Mouse (Mus musculus) embryonic facial prominence, embryonic 10.5 days (tissue): ENCODE results near the gene Ly6g6f. TPM values are rescaled to one million over a fixed set of nuclear protein-coding genes. Genes with fewer than 3 reads are reported as not detected.
"Not testable (repeated sequence)": the region's sequence is repeated elsewhere in the genome, so short reads cannot be mapped to it uniquely, and the experiment has no call there.

Source experiments
- DNase-seq: peaks from one replicate; pipeline ENCODE4 v3.0.0-alpha.2; 2017; ENCODE audit warnings: low spot score
- H3K27ac ChIP-seq: fragments of 300-500 bp; sonication (generic); replicated peaks from 2 replicates; pipeline ENCODE4 v1.5.1; 2016; ENCODE audit warnings: mild to moderate bottlenecking
- H3K27me3 ChIP-seq: fragments of 300-500 bp; sonication (generic); replicated peaks from 2 replicates; pipeline ENCODE4 v1.6.1; 2016; ENCODE audit warnings: low read depth, mild to moderate bottlenecking; ENCODE audit not compliant: poor library complexity, severe bottlenecking
- H3K36me3 ChIP-seq: fragments of 300-500 bp; sonication (generic); replicated peaks from 2 replicates; pipeline ENCODE4 v1.6.1; 2016; ENCODE audit warnings: mild to moderate bottlenecking, moderate library complexity
- H3K4me1 ChIP-seq: fragments of 300-500 bp; sonication (generic); 2 replicates; pipeline ENCODE4 v1.6.1; 2016
- H3K4me3 ChIP-seq: fragments of 300-500 bp; sonication (generic); 2 replicates; pipeline ENCODE4 v1.5.1; 2016; ENCODE audit warnings: mild to moderate bottlenecking, moderate library complexity
- H3K9me3 ChIP-seq: fragments of 300-500 bp; sonication (generic); 2 replicates; pipeline ENCODE4 v1.6.1; 2016; ENCODE audit warnings: mild to moderate bottlenecking
- WGBS: fragments of 180-500 bp; shearing (Covaris S2); methylation state at CpG from one replicate; pipeline ENCODE4 v1.1.7; 2016; 5-methylcytosine and 5-hydroxymethylcytosine counted together
- polyA plus RNA-seq: library from polyadenylated mRNA; unstranded; fragments of >200 nt; fragmentation: Nextera tagmentation; extraction: Ambion mirVana; gene quantifications from 2 replicates; pipeline ENCODE4 v1.2.1, GENCODE M21; 2016

Ly6g6f gene
- polyA plus RNA-seq, 1 experiment from 2014 or later, result 0.51 TPM

DNA sequence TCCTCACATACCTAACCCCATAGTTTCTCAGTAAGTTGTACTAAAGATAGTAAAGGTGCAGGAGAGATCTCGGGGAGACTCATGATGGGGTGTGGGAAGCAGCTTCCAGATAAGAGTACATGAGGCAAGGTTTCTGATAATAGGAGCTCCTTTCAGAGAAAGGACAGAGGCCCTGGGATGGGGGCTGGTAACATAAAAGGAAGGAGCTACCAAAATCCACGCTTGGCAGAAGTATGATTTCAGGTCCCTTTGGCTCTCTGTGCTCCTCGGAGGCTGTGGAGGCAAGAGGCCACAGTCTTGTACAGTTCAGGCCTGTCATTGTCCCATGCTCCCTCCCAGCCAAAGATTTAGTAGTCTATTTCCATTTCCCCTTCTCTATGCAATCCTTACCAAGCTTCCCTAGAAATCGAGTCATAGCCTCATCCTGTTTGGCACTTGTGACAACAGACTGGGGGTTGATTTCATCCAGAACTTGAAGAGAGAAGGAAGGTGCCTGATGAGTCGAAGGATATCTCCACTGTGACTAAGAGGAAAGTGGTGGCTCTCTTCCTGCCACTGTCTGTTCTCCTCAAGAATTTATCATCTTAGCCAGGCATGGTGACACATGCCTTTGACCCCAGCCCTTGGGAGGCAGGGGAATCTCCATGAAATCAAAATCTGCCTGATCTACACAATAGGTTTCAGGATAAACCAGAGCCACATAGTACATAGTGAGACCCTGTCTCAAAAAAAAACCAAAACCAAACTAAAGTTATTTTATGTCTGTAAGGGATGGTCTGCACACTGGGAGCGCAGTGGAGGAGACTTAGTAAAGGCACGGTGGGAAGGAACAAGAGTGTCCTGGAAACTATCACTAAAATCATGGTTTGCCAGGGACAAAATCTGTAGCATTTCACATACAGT is 40.3 kb downstream of the Ly6g6f start:
- peaks cover 7% of the 10 kb centered on the region; the same call in 1 of the 2 replicates for H3K27me3 ChIP-seq
- H3K9me3 ChIP-seq, result no peaks in the 10 kb centered on the region
- peak overlapping the region; percentile 96 for H3K27ac ChIP-seq
- 88% methylated on average over 7 of the region's 7 CpGs for WGBS
- DNase-seq, result no peak
- no peaks in the 10 kb centered on the region for H3K36me3 ChIP-seq
- H3K4me3 ChIP-seq, result peak overlapping the region; percentile 74
- H3K4me1 ChIP-seq, result peaks cover 55% of the 10 kb centered on the region

DNA sequence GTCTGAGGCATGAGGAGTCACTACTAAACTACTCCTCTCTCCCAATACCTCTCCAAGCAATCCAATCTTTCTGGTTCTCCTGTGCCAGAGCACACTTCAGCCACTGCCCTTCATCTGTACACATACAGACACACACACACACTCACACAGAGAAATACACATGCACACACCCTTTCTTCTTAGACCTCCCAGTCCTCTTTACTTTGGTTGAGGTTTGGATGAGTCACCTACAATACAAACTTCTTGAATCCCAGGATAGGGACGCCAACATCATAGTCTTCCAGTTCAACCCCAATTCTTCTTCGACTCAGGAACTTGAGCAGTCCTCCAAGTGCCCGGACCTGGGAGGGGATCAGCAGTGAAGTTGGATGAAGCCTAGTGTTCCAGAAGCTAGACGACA is 41.6 kb downstream of the Ly6g6f start:
- H3K4me1 ChIP-seq, result peaks cover 41% of the 10 kb centered on the region
- 0 out of 2 replicates have a peak overlapping the region, but pooled peaks have one; percentile 17 for H3K4me3 ChIP-seq
- no peak overlapping the region for H3K27ac ChIP-seq
- H3K27me3 ChIP-seq, result peaks cover 7% of the 10 kb centered on the region; the same call in 1 of the 2 replicates
- no peak for DNase-seq
- WGBS, result 87% methylated on average over 4 of the region's 4 CpGs
- H3K9me3 ChIP-seq, result no peaks in the 10 kb centered on the region
- H3K36me3 ChIP-seq, result no peaks in the 10 kb centered on the region

DNA sequence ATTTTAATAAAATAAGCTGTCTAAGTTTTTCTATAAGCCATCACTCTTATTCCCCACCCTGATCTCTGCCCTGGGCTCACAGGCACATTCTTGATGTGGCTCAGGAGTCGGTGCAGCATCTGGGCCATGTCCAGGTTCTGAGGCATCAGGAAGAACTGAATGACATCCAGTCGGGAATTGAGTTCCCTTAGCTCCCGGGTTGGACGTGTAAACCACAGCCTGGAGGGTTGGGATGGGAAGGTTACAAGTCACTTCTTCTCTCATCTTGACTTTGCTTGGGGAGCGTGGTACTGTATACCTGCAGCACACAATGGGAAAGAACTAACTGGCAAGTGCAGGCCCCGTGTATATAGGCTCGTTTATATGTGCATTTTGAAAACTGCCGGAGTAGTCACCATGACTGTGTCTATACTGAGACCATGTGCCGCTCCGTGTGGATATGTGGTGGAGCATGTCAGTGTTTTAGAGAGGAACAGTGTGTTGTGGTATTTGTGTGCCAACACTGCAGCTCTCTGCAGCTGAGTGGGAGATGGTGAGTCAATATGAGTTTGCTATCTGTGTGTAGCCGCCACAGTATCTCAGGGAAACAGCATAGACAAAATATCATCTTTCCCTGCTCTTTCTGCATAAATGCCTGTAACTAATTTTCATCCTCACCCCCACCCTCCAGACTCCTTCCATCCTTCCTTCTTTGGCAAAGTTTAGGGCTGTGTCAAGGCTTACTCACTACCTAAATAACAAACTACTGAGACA is 46.1 kb downstream of the Ly6g6f start:
- Histone ChIP-seq H3K4me1 (0 out of 2 replicates have a peak, but pooled peaks cover 2% of the 10 kb centered on the region), H3K9me3 (no peaks in the 10 kb centered on the region), H3K4me3 (no peak overlapping the region), H3K27me3 (no peaks in the 10 kb centered on the region), H3K27ac (no peak overlapping the region), H3K36me3 (no peaks in the 10 kb centered on the region)
- WGBS, result 88% methylated on average over 11 of the region's 11 CpGs
- no peak for DNase-seq

DNA sequence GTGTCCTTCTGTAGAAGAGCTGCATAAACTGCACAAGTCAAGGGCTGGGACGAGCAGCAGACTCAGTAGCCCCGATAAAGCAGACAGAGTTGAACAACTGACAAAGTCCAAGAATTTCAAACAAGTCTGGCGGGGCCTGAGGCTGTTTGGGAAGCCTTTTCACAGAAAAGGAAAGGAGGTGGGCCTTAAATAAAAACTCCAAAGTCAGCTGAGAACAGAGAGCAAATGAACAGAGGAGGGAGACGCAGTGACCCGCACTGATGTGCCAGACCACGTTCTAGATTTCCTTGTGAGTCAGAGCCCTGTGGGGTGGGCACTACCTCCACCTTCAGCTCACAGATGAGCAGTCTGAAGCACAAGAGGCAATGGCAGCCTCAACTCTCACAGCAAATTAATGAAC is 50.5 kb downstream of the Ly6g6f start:
- DNase-seq, result no peak
- Histone ChIP-seq H3K9me3 (no peaks in the 10 kb centered on the region), H3K27me3 (no peaks in the 10 kb centered on the region), H3K27ac (no peak overlapping the region), H3K4me1 (peaks cover 10% of the 10 kb centered on the region), H3K36me3 (no peaks in the 10 kb centered on the region), H3K4me3 (no peak overlapping the region)
- WGBS, result 75% methylated on average over 6 of the region's 6 CpGs

DNA sequence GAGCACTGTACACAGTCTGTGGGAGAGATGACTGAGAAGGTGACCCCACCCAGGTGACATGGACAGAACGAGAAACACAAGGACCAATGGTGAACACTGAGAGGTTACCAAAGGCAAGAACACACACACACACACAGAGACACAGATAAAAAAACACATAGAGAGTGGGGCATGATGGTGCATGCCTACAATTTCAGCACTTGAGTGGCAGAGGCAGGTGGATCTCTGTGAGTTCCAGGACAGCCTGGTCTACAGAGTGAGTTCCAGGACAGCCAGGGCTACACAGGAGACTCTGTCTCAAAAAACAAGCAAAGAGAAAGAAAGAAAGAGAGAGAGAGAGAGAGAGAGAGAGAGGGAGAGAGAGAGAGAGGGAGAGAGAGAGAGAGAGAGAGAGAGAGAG is 51.7 kb downstream of the Ly6g6f start:
- H3K27ac ChIP-seq, H3K4me3 ChIP-seq, H3K27me3 ChIP-seq, H3K9me3 ChIP-seq, H3K36me3 ChIP-seq, DNase-seq: not testable (repeated sequence)
- H3K4me1 ChIP-seq, result peaks cover 22% of the 10 kb centered on the region
- WGBS, result 67% methylated on average over 1 of the region's 1 CpGs

DNA sequence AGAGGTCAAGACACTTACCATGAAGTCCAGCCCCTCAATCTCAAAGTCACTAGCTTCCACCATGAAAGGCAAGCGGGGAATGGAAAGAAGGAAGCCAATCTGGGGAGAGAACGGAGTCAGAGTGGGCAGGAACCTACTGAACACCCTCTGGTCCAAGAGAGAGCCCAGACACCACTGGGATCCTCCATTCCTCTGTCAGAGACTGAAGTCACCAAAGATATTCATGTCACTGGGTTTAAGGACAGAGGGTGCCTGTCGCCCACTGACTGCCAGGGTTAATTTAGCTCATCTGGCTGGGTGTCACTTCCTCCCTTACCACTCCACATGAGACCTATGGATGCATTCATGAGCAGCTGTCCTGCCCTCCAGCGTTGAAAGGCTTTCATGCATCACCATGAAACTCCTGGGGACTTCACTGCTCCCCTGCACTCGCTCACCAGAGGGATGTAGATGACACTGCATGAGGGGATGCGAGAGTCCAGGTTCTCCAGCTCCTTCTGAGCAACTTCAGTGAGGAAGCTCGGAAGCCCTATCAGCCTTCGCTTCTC is 53.0 kb downstream of the Ly6g6f start:
- Histone ChIP-seq H3K27me3 (0 out of 2 replicates have a peak, but pooled peaks cover 3% of the 10 kb centered on the region), H3K9me3 (no peaks in the 10 kb centered on the region), H3K4me3 (no peak overlapping the region), H3K36me3 (no peaks in the 10 kb centered on the region), H3K4me1 (peaks cover 34% of the 10 kb centered on the region), H3K27ac (no peak overlapping the region)
- no peak for DNase-seq
- 70% methylated on average over 8 of the region's 8 CpGs for WGBS

DNA sequence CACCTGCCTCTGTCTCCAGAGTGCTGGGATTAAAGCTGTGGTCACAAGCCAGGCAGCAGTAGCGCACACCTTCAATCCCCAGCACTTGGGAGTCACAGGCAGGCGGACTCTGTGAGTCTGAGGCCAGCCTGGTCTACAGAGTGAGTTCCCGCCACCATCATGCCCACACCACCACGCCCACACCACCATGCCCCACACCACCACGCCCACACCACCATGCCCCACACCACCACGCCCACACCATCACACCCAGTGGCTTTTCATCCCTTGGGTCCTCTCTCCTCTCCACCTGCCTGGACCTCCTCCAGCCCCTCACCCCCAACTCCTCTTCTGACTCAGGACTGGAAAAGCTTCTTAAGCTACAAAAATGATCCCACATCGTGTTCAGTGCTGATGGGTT is 53.5 kb downstream of the Ly6g6f start:
- H3K36me3 ChIP-seq, result no peaks in the 10 kb centered on the region
- H3K4me1 ChIP-seq, result peaks cover 39% of the 10 kb centered on the region
- H3K4me3 ChIP-seq, result no peak overlapping the region
- no peak for DNase-seq
- 91% methylated on average over 7 of the region's 7 CpGs for WGBS
- H3K9me3 ChIP-seq, result no peaks in the 10 kb centered on the region
- H3K27ac ChIP-seq, result no peak overlapping the region
- 0 out of 2 replicates have a peak, but pooled peaks cover 3% of the 10 kb centered on the region for H3K27me3 ChIP-seq

DNA sequence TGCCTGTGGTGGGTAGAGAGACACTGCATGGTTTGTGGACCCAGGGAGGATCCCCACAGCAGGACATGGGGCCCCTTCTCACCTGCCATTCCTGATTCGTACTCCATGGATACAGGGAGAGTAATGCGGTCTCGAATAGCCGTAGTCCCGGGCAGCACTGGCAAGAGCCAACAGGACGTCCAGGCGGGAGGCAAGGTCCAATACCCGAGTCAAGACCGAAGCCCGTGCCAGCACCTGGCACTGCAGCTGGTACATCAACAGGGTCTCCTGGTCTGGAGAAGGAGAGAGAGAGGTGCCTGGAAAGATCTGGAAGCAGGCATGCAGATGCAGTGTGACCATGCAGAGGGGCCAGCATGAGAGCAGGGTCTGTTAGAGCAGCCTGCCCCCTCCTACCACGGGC is 54.1 kb downstream of the Ly6g6f start:
- Histone ChIP-seq H3K4me3 (no peak overlapping the region), H3K9me3 (no peaks in the 10 kb centered on the region), H3K36me3 (no peaks in the 10 kb centered on the region), H3K27me3 (0 out of 2 replicates have a peak, but pooled peaks cover 3% of the 10 kb centered on the region), H3K4me1 (peaks cover 45% of the 10 kb centered on the region), H3K27ac (no peak overlapping the region)
- DNase-seq, result no peak
- 92% methylated on average over 11 of the region's 11 CpGs for WGBS

Other genes starting within 250 kb of the Ly6g6f start
- 24.6 and 26.4 TPM in 2 replicates for gene Stk19, start 248.7 kb downstream of the Ly6g6f start, polyA plus RNA-seq
- gene Dxo, start 248.6 kb downstream of the Ly6g6f start, polyA plus RNA-seq, result 78.1 and 88.8 TPM in 2 replicates
- gene Skiv2l, start 235.4 kb downstream of the Ly6g6f start, polyA plus RNA-seq, result 57.1 and 57.3 TPM in 2 replicates
- gene Nelfe, start 235.2 kb downstream of the Ly6g6f start, polyA plus RNA-seq, result 129 and 144 TPM in 2 replicates
- 2.1 and 2.6 TPM in 2 replicates for gene Cfb, start 223.1 kb downstream of the Ly6g6f start, polyA plus RNA-seq
- 4.8 and 6.2 TPM in 2 replicates for gene Zbtb12, start 206.1 kb downstream of the Ly6g6f start, polyA plus RNA-seq
- not detected in 2 replicates for gene Gm20547, start 203.6 kb downstream of the Ly6g6f start, polyA plus RNA-seq
- gene C2, start 187.3 kb downstream of the Ly6g6f start, polyA plus RNA-seq, result 0.55 and 1.6 TPM in 2 replicates
- 96.5 and 103 TPM in 2 replicates for gene Ehmt2, start 187.1 kb downstream of the Ly6g6f start, polyA plus RNA-seq
- 0.21 and 0.44 TPM in 2 replicates for gene Slc44a4, start 171.1 kb downstream of the Ly6g6f start, polyA plus RNA-seq
- gene Neu1, start 154.4 kb downstream of the Ly6g6f start, polyA plus RNA-seq, result 14.0 and 19.3 TPM in 2 replicates
- gene Hspa1b, start 126.4 kb downstream of the Ly6g6f start, polyA plus RNA-seq, result 0.13 and 0.15 TPM in 2 replicates
- gene Gm20481, start 115.7 kb downstream of the Ly6g6f start, polyA plus RNA-seq, result not detected in 2 replicates
- 1.3 and 1.9 TPM in 2 replicates for gene Hspa1a, start 113.5 kb downstream of the Ly6g6f start, polyA plus RNA-seq
- gene Hspa1l, start 112.9 kb downstream of the Ly6g6f start, polyA plus RNA-seq, result 1.1 TPM in 2 replicates
- gene Lsm2, start 103.7 kb downstream of the Ly6g6f start, polyA plus RNA-seq, result 339 and 361 TPM in 2 replicates
- gene Vars, start 84.6 kb downstream of the Ly6g6f start, polyA plus RNA-seq, result 197 and 223 TPM in 2 replicates
- gene Vwa7, start 69.0 kb downstream of the Ly6g6f start, polyA plus RNA-seq, result 0.18 and 0.21 TPM in 2 replicates
- gene Sapcd1, start 57.6 kb downstream of the Ly6g6f start, polyA plus RNA-seq, result 4.2 and 5.6 TPM in 2 replicates
- 3.9 and 4.4 TPM in 2 replicates for gene Msh5, start 38.9 kb downstream of the Ly6g6f start, polyA plus RNA-seq
- 190 and 191 TPM in 2 replicates for gene Clic1, start 35.6 kb downstream of the Ly6g6f start, polyA plus RNA-seq
- gene Ddah2, start 26.6 kb downstream of the Ly6g6f start, polyA plus RNA-seq, result 482 and 503 TPM in 2 replicates
- 0.31 and 0.35 TPM in 2 replicates for gene Ly6g6c, start 20.2 kb downstream of the Ly6g6f start, polyA plus RNA-seq
- 0.52 and 0.93 TPM in 2 replicates for gene Mpig6b, start 19.4 kb downstream of the Ly6g6f start, polyA plus RNA-seq
- 0.83 and 1.00 TPM in 2 replicates for gene Ly6g6e, start 8.7 kb downstream of the Ly6g6f start, polyA plus RNA-seq
- 1.3 TPM in 1 of 2 replicates, not detected in the other for gene Ly6g6d, start 7.5 kb downstream of the Ly6g6f start, polyA plus RNA-seq
- gene Abhd16a, start 3.7 kb upstream of the Ly6g6f start, polyA plus RNA-seq, result 59.4 and 60.0 TPM in 2 replicates
- gene Ly6g5c, start 22.7 kb upstream of the Ly6g6f start, polyA plus RNA-seq, result not detected in 2 replicates
- 1.5 and 1.6 TPM in 2 replicates for gene Ly6g5b, start 29.8 kb upstream of the Ly6g6f start, polyA plus RNA-seq
- gene Gpank1, start 35.8 kb upstream of the Ly6g6f start, polyA plus RNA-seq, result 32.5 and 33.3 TPM in 2 replicates
- gene Csnk2b, start 36.4 kb upstream of the Ly6g6f start, polyA plus RNA-seq, result 283 and 288 TPM in 2 replicates
- 9.6 and 9.7 TPM in 2 replicates for gene D17H6S53E, start 40.8 kb upstream of the Ly6g6f start, polyA plus RNA-seq
- 0.40 and 0.69 TPM in 2 replicates for gene Apom, start 46.4 kb upstream of the Ly6g6f start, polyA plus RNA-seq
- gene Bag6, start 49.6 kb upstream of the Ly6g6f start, polyA plus RNA-seq, result 73.8 and 77.8 TPM in 2 replicates
- 203 and 205 TPM in 2 replicates for gene Prrc2a, start 79.3 kb upstream of the Ly6g6f start, polyA plus RNA-seq
- 2.9 and 3.9 TPM in 2 replicates for gene Aif1, start 90.5 kb upstream of the Ly6g6f start, polyA plus RNA-seq
- 2.6 and 6.9 TPM in 2 replicates for gene Lst1, start 102.8 kb upstream of the Ly6g6f start, polyA plus RNA-seq
- gene Ltb, start 108.8 kb upstream of the Ly6g6f start, polyA plus RNA-seq, result 0.16 and 0.34 TPM in 2 replicates
- gene Tnf, start 116.4 kb upstream of the Ly6g6f start, polyA plus RNA-seq, result not detected in 2 replicates
- not detected in 2 replicates for gene Lta, start 119.7 kb upstream of the Ly6g6f start, polyA plus RNA-seq
- 0.33 and 0.40 TPM in 2 replicates for gene Gm16181, start 135.2 kb upstream of the Ly6g6f start, polyA plus RNA-seq
- 5.2 and 5.6 TPM in 2 replicates for gene Atp6v1g2, start 148.1 kb upstream of the Ly6g6f start, polyA plus RNA-seq
- gene Nfkbil1, start 150.2 kb upstream of the Ly6g6f start, polyA plus RNA-seq, result 9.3 and 9.6 TPM in 2 replicates
- gene Ddx39b, start 156.1 kb upstream of the Ly6g6f start, polyA plus RNA-seq, result 726 and 735 TPM in 2 replicates
- gene H2-D1, start 177.1 kb upstream of the Ly6g6f start, polyA plus RNA-seq, result 30.3 and 32.9 TPM in 2 replicates
- gene H2-Q1, start 234.8 kb upstream of the Ly6g6f start, polyA plus RNA-seq, result not detected in 2 replicates